Mouse (Mus musculus) large intestine, adult 2 months (tissue): Measurements from ENCODE around the gene Paqr9. TPM values are rescaled to one million over a fixed set of nuclear protein-coding genes. Genes with fewer than 3 reads are reported as not detected.

ENCODE experiments used
- DNase-seq: peaks from one replicate; pipeline ENCODE4 v3.0.0-alpha.2; 2012; ENCODE audit warnings: low read depth, low spot score
- WGBS: fragments of 180-500 bp; shearing (Covaris S2); methylation state at CpG from one replicate; pipeline ENCODE4 v1.1.7; 2018; 5-methylcytosine and 5-hydroxymethylcytosine counted together
- polyA plus RNA-seq: library from polyadenylated mRNA; depleted of rRNA; stranded (reverse); fragments of >200 nt; gene quantifications from 2 replicates; pipeline ENCODE4 v1.2.3, GENCODE M21; 2012; rRNA removed

The Paqr9 gene
- polyA plus RNA-seq, 1 experiment: 0.22 TPM

GRCm38 (mm10) chr9:95613426-95614127, 54.1 kb downstream of the Paqr9 start:
- 11% methylated on average over 9 of the region's 9 CpGs for WGBS
- no peak for DNase-seq

- 49% methylated on average over 14 of the region's 14 CpGs for WGBS
- no peak for DNase-seq
These were observed 55.6 kb downstream of the Paqr9 start for GRCm38 (mm10) chr9:95614861-95615615.

GRCm38 (mm10) chr9:95615961-95616360, 56.5 kb downstream of the Paqr9 start:
- no peak for DNase-seq
- 38% methylated on average over 3 of the region's 3 CpGs for WGBS

Other genes with a start within 250 kb of the Paqr9 start
- 0.74 and 0.80 TPM in 2 replicates for gene Chst2, start 152.9 kb upstream of the Paqr9 start, polyA plus RNA-seq
- 1.9 and 3.4 TPM in 2 replicates for gene U2surp, start 47.7 kb upstream of the Paqr9 start, polyA plus RNA-seq
- 0.19 and 0.27 TPM in 2 replicates for gene Pcolce2, start 77.9 kb downstream of the Paqr9 start, polyA plus RNA-seq
- gene Trpc1, start 190.7 kb downstream of the Paqr9 start, polyA plus RNA-seq: 0.68 and 1.6 TPM in 2 replicates